Mouse (Mus musculus): ENCODE data around the gene Dtymk.

Gene Dtymk

DNA sequence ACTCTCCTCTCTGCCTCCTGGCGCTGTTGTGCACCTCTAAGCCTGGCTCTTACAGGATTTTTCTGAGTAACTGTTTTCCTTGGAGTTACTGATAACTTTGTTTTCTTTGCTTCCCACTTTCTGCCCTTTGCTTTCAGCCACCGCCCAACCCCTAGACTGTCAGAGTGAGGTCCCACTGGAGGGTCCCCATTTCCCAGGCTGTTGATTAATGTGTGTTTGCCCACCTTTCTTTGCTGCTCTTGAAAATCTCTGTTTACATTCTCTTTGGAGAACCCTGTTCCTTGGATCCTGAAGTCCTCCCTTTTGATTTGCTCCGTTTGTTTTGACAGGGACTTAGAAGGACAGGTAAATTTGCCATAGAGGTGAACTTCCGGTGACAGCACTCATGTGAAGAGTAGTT lies 7.1 kb upstream of the Dtymk start:
- TF ChIP-seq GATA4 (IDR thresholded peaks at IDR 0.05; ENCODE audit: insufficient replicate concordance, low read length) = no peak

DNA sequence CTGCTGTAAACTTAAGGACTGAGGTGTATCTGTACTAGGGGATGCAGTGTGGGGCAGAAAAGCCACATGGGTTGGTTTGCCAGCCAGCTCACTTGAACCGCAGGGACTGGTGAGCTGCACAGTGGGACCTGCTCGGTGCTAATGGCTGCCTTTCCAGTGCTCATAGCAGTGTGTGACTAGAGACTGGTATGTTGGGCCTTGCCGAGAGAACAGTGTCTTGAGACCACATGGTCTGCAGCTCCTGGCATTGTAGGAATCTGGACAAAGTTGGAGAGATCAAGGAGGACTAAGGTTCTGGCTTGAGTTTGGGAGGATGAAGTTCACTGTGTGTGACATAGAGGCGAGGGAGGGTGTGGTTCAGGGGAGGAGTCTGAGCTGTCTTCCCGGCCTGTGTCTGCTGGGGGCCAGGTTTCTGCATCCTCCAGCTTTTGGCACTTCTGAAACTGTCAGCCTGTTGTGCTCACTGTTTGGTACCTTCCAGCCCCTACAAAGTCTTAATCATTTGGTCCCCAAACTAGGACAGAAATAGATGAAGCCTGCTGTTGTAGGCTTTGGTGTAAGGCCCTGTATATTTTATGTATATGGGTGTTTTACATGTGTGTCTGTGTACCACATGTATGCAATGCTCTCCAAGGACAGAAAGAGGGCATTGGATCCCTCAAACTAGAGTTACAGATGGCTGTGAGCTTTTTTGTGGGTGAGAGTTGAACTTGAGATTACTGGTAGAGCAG lies 3.7 kb upstream of the Dtymk start:
- TF ChIP-seq GATA4 (IDR thresholded peaks at IDR 0.05; ENCODE audit: insufficient replicate concordance, low read length) = no peak

DNA sequence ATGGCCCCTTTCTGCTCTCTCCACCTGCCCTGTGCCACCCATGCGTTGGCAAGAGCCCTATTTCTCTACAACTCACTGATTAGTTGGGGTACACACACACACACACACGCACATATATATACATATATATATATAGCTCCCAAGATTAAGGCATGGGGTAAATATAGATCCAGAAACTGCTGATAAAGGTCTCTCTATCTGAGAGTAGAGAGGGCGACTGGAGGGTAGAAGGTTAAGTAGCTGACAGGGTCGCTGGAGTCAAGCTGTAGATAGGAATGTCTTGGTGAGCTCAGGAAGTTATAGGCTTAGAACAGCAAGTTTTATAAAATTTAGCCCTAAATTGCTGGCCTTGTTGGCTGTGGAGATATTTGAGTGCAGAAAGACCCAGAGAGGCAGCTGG lies 3.1 kb upstream of the Dtymk start:
- TF ChIP-seq GATA4 (IDR thresholded peaks at IDR 0.05; ENCODE audit: insufficient replicate concordance, low read length) = no peak

DNA sequence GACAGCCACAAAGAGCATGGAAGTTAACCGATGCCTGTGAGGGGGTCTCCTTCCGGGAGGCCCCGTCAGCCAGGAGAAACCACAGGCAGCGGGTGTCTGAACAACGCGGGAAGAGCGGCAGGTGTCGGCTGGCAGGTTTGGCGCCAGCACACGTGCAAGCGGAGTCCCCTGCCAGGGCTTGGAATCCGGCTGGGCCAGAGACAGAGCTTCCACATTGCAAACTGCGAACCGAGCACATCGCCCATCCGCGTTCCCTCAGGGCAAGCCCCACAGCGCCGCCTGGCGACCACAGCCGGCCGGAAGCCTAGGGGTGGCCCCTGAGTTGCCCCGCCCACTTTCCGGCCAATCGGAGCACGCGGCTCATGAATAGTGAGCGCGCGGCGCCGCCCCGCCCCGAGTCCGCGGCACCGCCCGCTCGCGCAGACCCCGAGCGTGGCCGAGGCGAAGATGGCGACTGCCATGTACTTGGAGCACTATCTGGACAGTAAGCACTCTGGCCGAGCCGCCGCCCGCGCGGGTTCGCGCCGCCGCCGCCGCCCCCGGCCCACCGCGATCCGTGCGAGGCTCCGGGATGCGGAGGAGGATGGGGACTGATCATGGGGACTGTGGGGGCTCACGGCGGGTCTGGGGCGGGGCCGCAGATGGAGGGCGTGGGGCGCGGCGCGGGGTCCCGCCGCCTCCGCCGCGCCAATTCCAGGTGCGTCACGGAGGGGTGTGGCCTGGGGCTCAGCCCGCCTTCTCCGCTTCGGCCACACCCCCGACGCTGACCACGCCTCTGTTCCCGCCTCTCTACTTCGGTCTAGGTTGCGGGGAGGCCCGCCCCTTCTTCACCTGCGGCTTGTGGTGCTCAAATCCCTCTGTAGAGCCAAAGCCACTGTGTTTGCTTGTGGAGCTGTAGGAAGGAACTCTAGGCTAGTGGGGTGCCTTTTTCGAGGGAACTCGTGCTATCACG lies 2.1 kb upstream of the Dtymk start, which contains the start of gene Ing5:
TSS of gene Ing5 (plus strand) at position 410 of the 952 bp plus-strand sequence.
- peak; percentile 44; the same call in 1 of the 2 replicates for TF ChIP-seq GATA4 (IDR thresholded peaks at IDR 0.05; ENCODE audit: insufficient replicate concordance, low read length)

DNA sequence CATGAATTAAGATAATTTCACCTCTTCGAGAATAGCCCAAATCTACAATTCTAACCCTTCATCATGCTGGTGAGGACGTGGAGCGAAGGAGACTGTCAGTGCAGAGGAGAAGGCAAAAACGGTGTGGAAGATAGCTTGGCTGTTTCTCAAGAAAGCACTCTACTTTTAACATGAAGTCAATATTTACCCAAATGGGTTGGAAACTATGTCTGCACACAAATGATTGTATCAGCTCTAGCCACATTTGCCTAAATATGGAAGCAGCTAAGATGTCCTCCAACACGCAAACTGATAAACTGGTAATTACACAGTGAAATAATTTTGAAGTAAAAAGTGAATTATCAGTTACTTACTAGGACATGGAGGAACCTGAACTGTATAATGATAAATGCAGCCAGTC lies 1.0 kb upstream of the Dtymk start:
- TF ChIP-seq GATA4 (IDR thresholded peaks at IDR 0.05; ENCODE audit: insufficient replicate concordance, low read length) = no peak

DNA sequence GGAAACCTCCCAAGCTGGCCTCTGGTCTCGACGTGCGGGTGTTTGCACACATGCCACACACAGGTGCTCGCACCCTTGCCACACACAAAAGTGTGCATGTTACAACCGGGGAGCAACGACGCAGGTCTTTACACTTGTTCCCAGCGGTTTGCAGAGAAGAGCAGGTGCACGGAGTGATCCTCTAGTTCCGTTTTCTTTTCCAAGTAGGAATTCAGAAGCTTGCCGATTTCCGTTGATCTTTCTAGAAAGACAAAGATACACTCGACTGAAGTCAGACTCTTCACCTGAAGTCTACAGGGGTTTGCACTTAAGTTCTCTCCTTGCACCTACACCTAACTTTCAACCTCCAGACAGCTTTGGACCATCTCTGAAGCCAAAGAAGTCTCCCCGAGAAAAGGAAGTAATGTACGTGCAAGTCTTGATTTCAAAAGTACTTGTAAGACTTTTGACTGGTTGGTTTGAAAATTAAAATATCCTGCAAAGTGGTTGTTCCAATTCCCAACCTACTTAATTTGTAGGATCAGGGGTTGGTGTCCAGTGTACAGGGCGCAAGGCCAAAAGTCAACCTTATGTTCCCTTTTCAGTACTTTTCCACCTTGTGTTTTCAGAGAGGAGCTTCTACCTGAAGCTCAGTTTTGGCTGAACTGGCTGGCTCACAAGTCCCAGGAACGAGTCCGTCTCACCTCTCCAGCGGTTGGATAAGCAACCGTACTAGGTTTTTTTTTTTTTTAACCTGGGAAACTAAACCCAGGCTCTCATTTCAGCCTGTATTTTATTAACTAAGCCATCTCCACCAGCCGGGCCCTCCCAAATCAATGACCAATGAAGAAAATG lies 847 bp downstream of the Dtymk start:
- no peak for TF ChIP-seq GATA4 (IDR thresholded peaks at IDR 0.05; ENCODE audit: insufficient replicate concordance, low read length)

DNA sequence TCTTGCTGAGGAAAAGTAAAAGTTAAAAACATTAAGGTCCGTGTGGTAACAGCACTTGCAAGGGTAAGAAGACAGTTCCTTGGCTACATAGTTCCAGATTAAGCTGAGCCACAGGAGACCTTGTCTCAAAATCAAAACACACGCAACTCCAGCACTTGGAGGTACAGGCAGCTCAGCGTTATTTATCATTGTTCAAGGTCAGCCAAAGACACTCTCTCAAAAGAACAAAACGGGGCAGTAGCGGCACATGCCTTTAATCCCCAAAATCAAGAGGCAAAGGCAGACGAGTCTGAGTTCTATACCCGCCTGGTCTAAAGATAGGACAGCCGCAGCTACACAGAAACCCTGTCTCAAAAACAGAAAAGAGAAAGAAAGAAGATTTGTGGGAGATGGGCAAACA lies 5.8 kb downstream of the Dtymk start:
- no peak for TF ChIP-seq GATA4 (IDR thresholded peaks at IDR 0.05; ENCODE audit: insufficient replicate concordance, low read length)

DNA sequence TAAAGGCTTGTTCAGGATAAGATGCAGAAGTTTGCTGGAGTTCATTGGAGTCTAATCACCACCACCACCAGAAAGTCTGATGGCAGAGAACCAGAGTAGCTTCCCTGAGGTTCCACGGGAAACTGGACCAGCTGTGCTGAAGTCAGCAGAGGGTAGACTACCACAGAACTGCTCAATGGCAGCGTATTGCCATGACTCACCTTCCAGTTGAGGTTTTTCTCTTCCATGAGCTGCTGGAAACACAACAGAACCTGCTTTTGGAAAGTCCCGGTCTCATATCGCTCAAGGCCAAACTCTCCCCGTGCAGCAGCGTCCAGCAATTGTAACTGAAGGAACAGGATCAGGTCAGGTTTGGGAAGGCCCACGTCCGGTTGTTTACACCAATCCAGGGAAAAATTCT lies 7.2 kb downstream of the Dtymk start:
- no peak for TF ChIP-seq GATA4 (IDR thresholded peaks at IDR 0.05; ENCODE audit: insufficient replicate concordance, low read length)

DNA sequence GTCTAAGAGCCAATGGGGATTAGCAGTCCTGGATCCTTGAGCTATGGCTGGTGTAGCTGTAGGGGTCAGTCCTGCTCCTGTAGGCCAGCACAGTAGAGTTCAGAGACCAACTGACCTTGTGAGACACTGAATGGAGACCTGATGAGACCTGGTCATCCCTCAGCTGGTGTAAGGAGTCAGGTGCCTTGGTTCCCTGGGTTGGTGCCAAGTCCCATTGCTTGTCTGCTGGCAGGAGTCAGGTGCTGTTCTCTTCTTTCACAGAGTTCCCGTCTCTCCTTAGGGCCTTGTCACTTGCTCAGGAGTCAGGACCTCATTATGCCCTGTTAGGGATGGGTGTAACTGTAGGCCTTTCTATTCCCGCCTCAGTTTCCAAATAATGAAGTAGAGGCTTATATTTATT lies 14.8 kb downstream of the Dtymk start:
- TF ChIP-seq GATA4 (IDR thresholded peaks at IDR 0.05; ENCODE audit: insufficient replicate concordance, low read length) = no peak

DNA sequence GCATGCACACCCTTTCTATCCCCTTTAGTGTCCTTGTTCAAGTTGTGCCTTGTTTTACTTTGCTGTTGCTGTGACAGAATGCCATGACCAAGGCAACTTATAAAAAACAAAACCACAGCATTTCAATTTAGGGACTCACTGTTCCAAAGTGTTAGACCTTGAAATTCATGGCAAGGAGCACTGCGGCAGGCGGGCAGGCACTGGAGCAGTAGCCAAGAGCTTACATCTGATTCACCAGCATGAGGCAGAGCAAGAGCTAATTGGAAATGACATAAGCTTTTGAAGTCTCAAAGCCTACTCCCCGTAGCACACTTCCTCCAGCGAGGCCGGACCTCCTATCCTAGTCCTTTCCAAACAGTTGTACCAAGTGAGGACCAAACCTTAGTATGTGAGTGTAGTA lies 25.0 kb downstream of the Dtymk start:
- no peak for TF ChIP-seq GATA4 (IDR thresholded peaks at IDR 0.05; ENCODE audit: insufficient replicate concordance, low read length)

DNA sequence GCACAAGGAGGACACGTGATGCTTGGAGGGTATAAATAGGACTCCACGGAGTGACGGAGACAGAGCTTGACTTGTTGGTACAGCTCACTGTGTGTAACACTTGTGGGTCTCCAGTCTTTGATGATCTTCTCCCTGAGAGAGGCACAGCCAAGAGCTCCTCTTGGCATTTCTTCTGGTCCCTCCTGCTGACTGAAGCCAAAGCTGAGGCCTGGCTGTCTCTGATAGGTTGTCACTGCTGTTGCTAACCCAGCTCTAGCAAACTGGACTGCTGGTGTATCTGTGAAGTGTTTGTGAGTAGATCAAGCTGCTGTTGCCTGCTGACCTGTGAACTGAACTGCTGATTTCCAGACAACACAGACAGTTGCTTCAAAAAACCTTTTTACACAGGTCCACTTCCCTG lies 31.8 kb downstream of the Dtymk start:
- TF ChIP-seq GATA4 (IDR thresholded peaks at IDR 0.05; ENCODE audit: insufficient replicate concordance, low read length) = no peak

DNA sequence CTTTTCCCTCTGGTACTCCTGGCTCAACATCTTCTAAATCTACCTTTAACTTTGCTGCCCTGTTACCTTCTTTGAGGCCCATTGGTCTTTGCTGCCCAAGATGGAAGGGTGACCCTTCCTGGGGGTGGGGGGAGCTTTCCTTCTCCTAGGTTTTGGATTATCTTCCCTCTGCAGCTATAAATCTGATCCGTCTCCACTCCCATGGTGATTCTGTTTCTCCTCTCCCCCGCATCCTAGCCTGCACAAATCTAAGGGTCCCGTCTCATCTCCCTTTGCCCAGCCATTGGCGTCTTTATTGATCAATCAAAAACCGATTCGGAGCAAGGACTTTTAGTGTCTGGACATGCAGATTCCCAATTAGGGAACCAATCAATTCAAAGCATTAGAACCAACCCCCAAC lies 34.1 kb downstream of the Dtymk start:
- TF ChIP-seq GATA4 (IDR thresholded peaks at IDR 0.05; ENCODE audit: insufficient replicate concordance, low read length) = no peak

DNA sequence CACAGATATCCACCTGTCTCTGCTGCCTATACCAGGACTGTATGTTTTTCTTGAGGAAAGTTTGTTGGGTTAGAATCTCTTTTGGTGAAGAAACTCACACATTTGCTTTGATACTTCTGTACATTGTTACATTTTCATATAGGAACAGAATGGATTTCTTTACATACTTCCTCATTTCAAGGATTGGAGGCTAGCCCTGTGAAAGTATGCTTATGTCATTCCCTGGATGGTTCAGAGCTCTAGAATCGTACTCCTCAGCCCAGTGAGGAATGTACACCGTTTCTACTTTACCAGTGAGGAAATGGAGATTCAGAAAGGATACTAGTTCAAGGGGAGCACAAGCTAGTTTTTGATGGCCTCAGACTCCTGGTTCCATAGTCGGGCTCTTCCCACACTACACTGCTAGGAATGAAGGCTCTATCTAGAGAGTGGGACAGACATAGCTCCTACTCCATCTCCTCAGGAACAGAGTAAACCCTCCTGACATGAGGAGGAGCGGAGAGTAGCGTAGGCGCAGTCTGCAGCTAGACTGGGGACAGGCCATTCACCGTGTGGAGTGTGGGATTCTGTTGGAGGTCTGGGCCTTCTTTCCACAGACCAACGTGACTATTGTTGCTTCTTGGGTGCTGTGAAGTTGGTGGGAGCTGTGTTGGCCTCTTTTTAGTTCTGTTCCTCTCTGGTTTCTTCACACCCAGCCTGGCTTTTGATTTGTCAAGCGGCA lies 36.7 kb downstream of the Dtymk start:
- TF ChIP-seq GATA4 (IDR thresholded peaks at IDR 0.05; ENCODE audit: insufficient replicate concordance, low read length) = no peak

DNA sequence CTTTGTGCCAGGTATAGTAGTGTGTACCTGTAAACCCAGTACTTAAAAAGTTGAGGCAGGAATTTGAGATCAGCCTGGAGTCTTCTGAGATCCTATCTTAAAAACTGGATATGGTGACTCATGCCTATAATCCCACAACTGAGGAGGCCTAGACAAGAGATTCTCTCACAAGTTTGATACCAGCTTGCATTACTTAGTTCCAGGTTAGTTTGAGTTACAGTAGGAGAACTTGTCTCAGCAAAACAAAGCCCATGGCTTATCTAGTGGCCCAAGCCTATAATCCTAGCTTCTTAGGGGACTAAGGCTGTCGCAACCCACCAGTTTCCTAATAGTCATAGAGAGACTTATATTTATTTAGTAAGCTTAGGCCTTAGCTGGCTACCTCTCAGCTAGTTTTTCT lies 41.7 kb downstream of the Dtymk start:
- TF ChIP-seq GATA4 (IDR thresholded peaks at IDR 0.05; ENCODE audit: insufficient replicate concordance, low read length) = no peak

DNA sequence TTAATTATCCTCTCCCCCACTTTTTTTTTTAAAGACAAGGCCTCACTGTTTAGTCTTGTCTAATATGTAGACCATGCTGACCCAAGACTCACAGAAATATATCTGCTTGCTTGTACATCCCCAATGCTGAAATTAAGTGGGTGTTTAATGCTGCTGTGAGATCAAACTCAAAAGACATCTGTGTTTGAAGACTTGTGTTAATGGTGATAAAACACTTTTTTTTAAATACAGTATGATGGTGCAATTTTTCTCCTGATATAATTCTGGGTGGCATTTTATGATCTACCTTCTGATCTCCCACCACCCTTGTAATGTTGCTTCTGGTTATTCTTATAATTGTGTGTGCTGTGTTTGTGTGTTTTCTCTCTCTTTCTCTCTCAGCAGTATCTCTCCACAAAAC lies 45.6 kb downstream of the Dtymk start:
- no peak for TF ChIP-seq GATA4 (IDR thresholded peaks at IDR 0.05; ENCODE audit: insufficient replicate concordance, low read length)

Measured in liver, adult (tissue).